Mouse (Mus musculus) liver, embryonic 12.5 days (tissue): ENCODE results near the gene Cep78. TPM values are rescaled to one million over a fixed set of nuclear protein-coding genes. Genes with fewer than 3 reads are reported as not detected.

ENCODE experiments used
- ATAC-seq: fragments of 200-750 bp; cut with Nextera tagmentation; 2 replicates; pipeline ENCODE4 v1.8.0; 2017; ENCODE audit warnings: moderate number of reproducible peaks, mild to moderate bottlenecking, moderate library complexity
- H3K27ac ChIP-seq: fragments of 300-500 bp; sonication (generic); 2 replicates; pipeline ENCODE4 v1.5.1; 2016; ENCODE audit warnings: mild to moderate bottlenecking
- H3K27me3 ChIP-seq: fragments of 300-500 bp; sonication (generic); replicated peaks from 2 replicates; pipeline ENCODE4 v1.6.1; 2016; ENCODE audit warnings: mild to moderate bottlenecking, moderate library complexity
- H3K36me3 ChIP-seq: fragments of 300-500 bp; sonication (generic); 2 replicates; pipeline ENCODE4 v1.6.1; 2016; ENCODE audit warnings: mild to moderate bottlenecking, moderate library complexity
- H3K4me1 ChIP-seq: fragments of 300-500 bp; sonication (generic); 2 replicates; pipeline ENCODE4 v1.6.1; 2016
- H3K4me2 ChIP-seq: fragments of 300-500 bp; sonication (generic); 2 replicates; pipeline ENCODE4 v1.6.1; 2016; ENCODE audit warnings: mild to moderate bottlenecking, moderate library complexity
- H3K4me3 ChIP-seq: fragments of 300-500 bp; sonication (generic); 2 replicates; pipeline ENCODE4 v1.5.1; 2016; ENCODE audit warnings: mild to moderate bottlenecking, moderate library complexity
- H3K9ac ChIP-seq: fragments of 300-500 bp; sonication (generic); 2 replicates; pipeline ENCODE4 v1.6.1; 2016; ENCODE audit warnings: mild to moderate bottlenecking, moderate library complexity
- H3K9me3 ChIP-seq: fragments of 300-500 bp; sonication (generic); replicated peaks from 2 replicates; pipeline ENCODE4 v1.6.1; 2016; ENCODE audit warnings: mild to moderate bottlenecking, moderate library complexity
- WGBS: fragments of 180-500 bp; shearing (Covaris S2); methylation state at CpG from one replicate; pipeline ENCODE4 v1.1.7; 2016; ENCODE audit not compliant: insufficient replicate concordance; 5-methylcytosine and 5-hydroxymethylcytosine counted together
- polyA plus RNA-seq: library from polyadenylated mRNA; unstranded; fragments of >200 nt; fragmentation: Nextera tagmentation; extraction: Ambion mirVana; gene quantifications from 2 replicates; pipeline ENCODE4 v1.2.1, GENCODE M21; 2016

Gene Cep78
- polyA plus RNA-seq, 1 experiment from 2014 or later, result 17.6 TPM

DNA sequence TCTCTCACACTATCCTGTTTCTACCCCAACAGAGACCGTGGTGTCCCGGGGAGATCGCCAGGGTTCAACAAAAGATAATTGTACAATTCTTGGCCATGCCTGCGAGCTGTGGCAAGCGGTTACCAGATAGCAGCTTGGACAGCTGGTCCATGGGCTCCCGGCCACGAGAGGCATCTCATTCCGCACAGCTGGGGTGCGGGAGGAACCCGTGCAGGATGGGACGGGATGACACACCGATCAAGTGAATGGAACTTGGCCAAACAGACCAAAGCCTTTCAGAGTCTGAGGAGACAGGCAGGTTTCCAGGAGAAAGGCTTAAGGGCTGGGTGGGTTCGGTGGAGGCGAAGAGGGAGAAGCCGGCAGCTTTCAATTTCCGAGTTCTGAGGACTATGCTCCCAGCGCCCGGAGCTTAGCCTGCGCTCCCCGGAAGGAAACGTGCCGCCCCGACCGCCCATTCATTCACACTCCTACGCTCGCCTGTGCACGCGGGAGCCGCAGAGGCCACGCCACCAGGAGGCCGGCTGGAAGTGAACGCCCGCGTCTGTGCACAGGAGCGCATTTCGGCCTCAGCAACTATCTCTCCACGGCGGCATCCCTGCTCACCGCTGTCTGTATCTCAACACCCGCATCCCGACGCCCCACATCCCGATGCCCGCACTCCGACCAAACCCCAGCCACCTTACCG, 60.5 kb downstream of the Cep78 start:
- ATAC-seq, result peak; percentile 82
- WGBS, result under 1% methylated on average over 46 of the region's 46 CpGs
- peak overlapping the region; percentile 91 for H3K27ac ChIP-seq

DNA sequence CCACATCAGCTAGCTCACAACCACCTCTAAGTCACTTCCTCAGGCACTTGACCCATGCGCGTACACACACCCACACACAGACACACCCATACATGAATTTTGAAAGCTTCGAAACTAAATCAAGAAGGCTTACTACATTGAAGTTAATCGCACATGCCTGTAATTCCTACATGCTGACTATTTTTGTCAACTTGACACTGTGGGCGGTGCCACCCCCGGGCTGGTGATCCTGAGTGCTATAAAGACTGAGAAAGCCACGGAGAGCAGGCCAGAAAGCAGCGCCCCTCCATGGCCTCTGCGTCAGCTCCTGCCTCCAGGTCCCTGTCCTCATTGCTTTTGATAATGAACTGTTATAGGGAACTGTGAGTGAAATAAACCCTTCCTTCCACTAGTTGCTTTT, 61.4 kb downstream of the Cep78 start:
- Histone ChIP-seq H3K27ac (peak overlapping the region; percentile 91), H3K36me3 (peaks cover 33% of the 10 kb centered on the region), H3K9ac (peak overlapping the region; percentile 81), H3K27me3 (no peaks in the 10 kb centered on the region), H3K4me1 (peaks cover 36% of the 10 kb centered on the region), H3K4me2 (peak overlapping the region; percentile 95), H3K9me3 (no peaks in the 10 kb centered on the region), H3K4me3 (peak overlapping the region; percentile 75)
- 9% methylated on average over 9 of the region's 9 CpGs for WGBS
- no peak for ATAC-seq

More for the DNA sequence above, 60.5 kb downstream of the Cep78 start:
- H3K27me3 ChIP-seq, result no peaks in the 10 kb centered on the region
- H3K9me3 ChIP-seq, result no peaks in the 10 kb centered on the region
- H3K4me3 ChIP-seq, result peak overlapping the region; percentile 75
- peak overlapping the region; percentile 81 for H3K9ac ChIP-seq
- peaks cover 36% of the 10 kb centered on the region for H3K4me1 ChIP-seq
- H3K4me2 ChIP-seq, result peak overlapping the region; percentile 95
- H3K36me3 ChIP-seq, result peaks cover 24% of the 10 kb centered on the region

GRCm38 (mm10) chr19:15919336-15919735, 65.5 kb downstream of the Cep78 start:
- Histone ChIP-seq H3K36me3 (peaks cover 72% of the 10 kb centered on the region), H3K27me3 (no peaks in the 10 kb centered on the region), H3K4me2 (no peak overlapping the region), H3K27ac (no peak overlapping the region), H3K9ac (no peak overlapping the region), H3K9me3 (no peaks in the 10 kb centered on the region), H3K4me1 (peaks cover 25% of the 10 kb centered on the region), H3K4me3 (no peak overlapping the region)
- ATAC-seq, result no peak
- 91% methylated on average over 7 of the region's 7 CpGs for WGBS

- H3K9ac ChIP-seq, result no peak overlapping the region
- WGBS, result 86% methylated on average over 7 of the region's 7 CpGs
- no peaks in the 10 kb centered on the region for H3K27me3 ChIP-seq
- H3K27ac ChIP-seq, result no peak overlapping the region
- no peak overlapping the region for H3K4me3 ChIP-seq
- peaks cover 25% of the 10 kb centered on the region for H3K4me1 ChIP-seq
- H3K9me3 ChIP-seq, result no peaks in the 10 kb centered on the region
- H3K36me3 ChIP-seq, result peaks cover 84% of the 10 kb centered on the region
- H3K4me2 ChIP-seq, result no peak overlapping the region
- no peak for ATAC-seq
Measured at GRCm38 (mm10) chr19:15918111-15918510, 66.7 kb downstream of the Cep78 start.

DNA sequence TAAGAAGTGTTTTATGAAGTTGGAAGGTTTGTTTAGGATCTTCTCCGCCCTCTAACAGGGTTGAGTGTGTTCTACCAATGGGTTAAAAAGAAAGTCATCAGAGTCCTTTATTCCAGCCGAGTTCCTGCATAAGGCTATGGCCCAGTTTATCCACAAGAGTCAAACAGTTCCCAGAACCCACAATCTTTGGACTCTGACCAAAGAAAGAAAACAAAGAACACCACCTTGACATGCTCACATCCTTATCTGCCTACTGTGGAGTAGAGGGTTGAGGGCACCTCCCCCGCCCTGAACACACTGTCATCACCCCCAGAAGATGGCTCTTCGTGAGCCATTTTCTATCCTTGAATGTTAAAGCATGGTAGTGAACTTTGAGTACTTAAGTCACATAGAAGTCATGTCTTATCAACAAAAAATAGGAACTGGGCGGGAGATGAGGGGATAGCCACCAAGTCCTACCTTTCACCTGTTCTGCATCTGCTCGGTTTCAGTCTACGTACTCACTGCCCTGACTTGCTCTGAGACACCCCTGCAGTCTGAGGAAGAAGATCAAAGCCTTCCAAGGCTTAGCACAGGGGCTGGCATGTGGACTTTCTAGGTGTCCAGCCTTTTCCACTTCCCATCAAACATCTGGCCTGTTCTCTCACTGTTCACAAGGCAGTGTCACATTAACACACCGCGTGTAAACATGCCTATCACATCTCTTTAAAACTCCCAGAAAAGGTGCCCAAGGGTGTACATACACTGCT, 71.4 kb downstream of the Cep78 start:
- 0 out of 2 replicates have a peak, but pooled peaks cover 8% of the 10 kb centered on the region for H3K4me1 ChIP-seq
- ATAC-seq, result no peak
- H3K9me3 ChIP-seq, result no peaks in the 10 kb centered on the region
- no peak overlapping the region for H3K9ac ChIP-seq
- no peaks in the 10 kb centered on the region for H3K27me3 ChIP-seq
- no peak overlapping the region for H3K27ac ChIP-seq
- H3K4me3 ChIP-seq, result no peak overlapping the region
- 82% methylated on average over 9 of the region's 9 CpGs for WGBS
- peaks cover 98% of the 10 kb centered on the region for H3K36me3 ChIP-seq
- H3K4me2 ChIP-seq, result no peak overlapping the region

DNA sequence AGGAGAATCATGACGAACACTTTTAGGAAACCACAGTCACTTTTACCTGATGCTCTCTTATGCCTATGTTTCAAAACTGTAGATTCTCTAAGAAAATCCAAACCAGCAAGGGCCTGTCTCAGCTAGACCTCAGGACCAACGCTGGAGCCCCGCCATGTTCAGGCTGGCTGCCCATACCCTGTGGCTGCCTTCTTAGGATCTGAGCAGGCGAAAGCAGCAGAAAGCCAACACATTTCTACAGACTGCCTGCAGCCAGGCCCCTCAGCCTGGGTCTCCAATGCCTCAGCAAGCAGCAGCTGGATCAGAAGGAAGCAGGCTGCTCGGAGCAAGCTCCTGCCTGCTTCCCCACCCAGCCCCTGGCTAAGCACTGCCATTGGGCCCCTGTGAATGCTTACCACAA, 73.3 kb downstream of the Cep78 start:
- no peaks in the 10 kb centered on the region for H3K27me3 ChIP-seq
- peaks cover 98% of the 10 kb centered on the region for H3K36me3 ChIP-seq
- H3K9ac ChIP-seq, result no peak overlapping the region
- 0 out of 2 replicates have a peak, but pooled peaks cover 8% of the 10 kb centered on the region for H3K4me1 ChIP-seq
- no peak overlapping the region for H3K27ac ChIP-seq
- 83% methylated on average over 5 of the region's 5 CpGs for WGBS
- no peak for ATAC-seq
- H3K4me2 ChIP-seq, result no peak overlapping the region
- H3K4me3 ChIP-seq, result no peak overlapping the region
- no peaks in the 10 kb centered on the region for H3K9me3 ChIP-seq

GRCm38 (mm10) chr19:15910987-15911386, 73.8 kb downstream of the Cep78 start:
- H3K36me3 ChIP-seq, result peaks cover 98% of the 10 kb centered on the region
- H3K27me3 ChIP-seq, result no peaks in the 10 kb centered on the region
- no peak overlapping the region for H3K4me3 ChIP-seq
- no peak overlapping the region for H3K27ac ChIP-seq
- no peak overlapping the region for H3K4me2 ChIP-seq
- 63% methylated on average over 3 of the region's 3 CpGs for WGBS
- H3K9ac ChIP-seq, result no peak overlapping the region
- H3K9me3 ChIP-seq, result no peaks in the 10 kb centered on the region
- 0 out of 2 replicates have a peak, but pooled peaks cover 8% of the 10 kb centered on the region for H3K4me1 ChIP-seq
- no peak for ATAC-seq

DNA sequence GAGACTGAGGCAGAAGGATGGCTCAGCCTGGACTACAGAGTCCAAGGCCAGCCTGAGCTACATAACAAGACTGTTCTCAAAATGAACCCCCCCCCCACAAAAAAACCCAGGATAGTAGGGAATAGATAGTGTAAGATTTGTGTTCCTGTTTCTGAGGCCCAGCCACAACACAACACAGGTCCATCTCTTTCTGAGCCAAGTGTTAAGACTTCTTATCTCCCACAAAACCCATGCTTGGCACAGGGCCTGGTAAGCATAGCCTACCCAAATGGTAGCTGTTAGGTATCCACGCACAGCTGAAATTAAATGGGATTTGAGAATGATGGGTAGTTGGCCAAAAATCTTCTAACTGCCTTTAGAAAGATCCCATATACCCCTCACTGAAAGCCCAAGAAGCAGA, 74.3 kb downstream of the Cep78 start:
- no peak overlapping the region for H3K9ac ChIP-seq
- H3K4me2 ChIP-seq, result no peak overlapping the region
- no peak overlapping the region for H3K4me3 ChIP-seq
- no peak overlapping the region for H3K27ac ChIP-seq
- no peaks in the 10 kb centered on the region for H3K27me3 ChIP-seq
- H3K4me1 ChIP-seq, result 0 out of 2 replicates have a peak, but pooled peaks cover 8% of the 10 kb centered on the region
- H3K9me3 ChIP-seq, result no peaks in the 10 kb centered on the region
- no peak for ATAC-seq
- H3K36me3 ChIP-seq, result peaks cover 99% of the 10 kb centered on the region
- 97% methylated on average over 1 of the region's 1 CpGs for WGBS

DNA sequence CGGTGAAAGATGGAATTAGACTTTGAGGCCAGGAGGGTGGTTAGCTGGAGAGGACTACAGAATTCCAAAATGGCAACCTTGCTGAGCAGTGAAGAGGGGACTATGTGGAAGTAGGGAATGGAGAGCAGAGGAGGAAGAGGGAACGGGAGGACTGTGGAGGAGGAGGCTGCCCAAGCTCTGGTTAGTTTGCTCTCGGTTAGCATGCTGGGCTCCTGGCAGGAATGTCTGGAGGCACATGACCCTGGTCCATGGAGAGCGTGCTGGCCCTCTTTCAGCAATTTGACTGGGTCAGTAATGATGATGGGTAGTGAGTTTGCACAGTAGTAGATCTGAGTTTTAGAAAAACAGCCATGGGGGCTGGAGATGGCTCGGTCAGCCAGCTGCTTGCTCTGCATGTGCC, 76.8 kb downstream of the Cep78 start:
- Histone ChIP-seq H3K27ac (no peak overlapping the region), H3K4me3 (no peak overlapping the region), H3K27me3 (no peaks in the 10 kb centered on the region), H3K9ac (no peak overlapping the region), H3K4me1 (peaks cover 12% of the 10 kb centered on the region), H3K36me3 (peaks cover 100% of the 10 kb centered on the region), H3K4me2 (no peak overlapping the region), H3K9me3 (no peaks in the 10 kb centered on the region)
- 81% methylated on average over 5 of the region's 5 CpGs for WGBS
- no peak for ATAC-seq

Other genes with a start within 250 kb of the Cep78 start
- 181 and 191 TPM in 2 replicates for gene Psat1, start 37.7 kb downstream of the Cep78 start, polyA plus RNA-seq
- gene Gnaq, start 147.8 kb upstream of the Cep78 start, polyA plus RNA-seq, result 5.6 and 5.8 TPM in 2 replicates